Mouse (Mus musculus) kidney, embryonic 16.5 days (tissue): ENCODE results near the gene Pcnx4. TPM values are rescaled to one million over a fixed set of nuclear protein-coding genes. Genes with fewer than 3 reads are reported as not detected.
"Not testable (repeated sequence)": the region's sequence is repeated elsewhere in the genome, so short reads cannot be mapped to it uniquely, and the experiment has no call there.

Experiments
- ATAC-seq: fragments of 200-750 bp; cut with Nextera tagmentation; 2 replicates; pipeline ENCODE4 v1.8.0; 2017; ENCODE audit warnings: moderate TSS enrichment; ENCODE audit not compliant: low FRiP score, low TSS enrichment
- H3K27ac ChIP-seq: fragments of 300-500 bp; sonication (generic); 2 replicates; pipeline ENCODE4 v1.5.1; 2014; ENCODE audit warnings: low read length
- H3K27me3 ChIP-seq: fragments of 300-500 bp; sonication (generic); 2 replicates; pipeline ENCODE4 v1.6.1; 2014; ENCODE audit warnings: low read length, control low read depth, mixed read lengths; ENCODE audit not compliant: insufficient read depth
- H3K36me3 ChIP-seq: fragments of 300-500 bp; sonication (generic); 2 replicates; pipeline ENCODE4 v1.6.1; 2014; ENCODE audit warnings: low read length, control low read depth, mixed read lengths; ENCODE audit not compliant: insufficient read depth
- H3K4me1 ChIP-seq: fragments of 300-500 bp; sonication (generic); 2 replicates; pipeline ENCODE4 v1.6.1; 2014; ENCODE audit warnings: low read length, control low read depth, mixed read lengths; ENCODE audit not compliant: insufficient read depth
- H3K4me2 ChIP-seq: fragments of 300-500 bp; sonication (generic); replicated peaks from 2 replicates; pipeline ENCODE4 v1.6.1; 2014; ENCODE audit warnings: low read depth, low read length
- H3K4me3 ChIP-seq: fragments of 300-500 bp; sonication (generic); 2 replicates; pipeline ENCODE4 v1.5.1; 2014; ENCODE audit warnings: mild to moderate bottlenecking, low read length
- H3K9ac ChIP-seq: fragments of 300-500 bp; sonication (generic); replicated peaks from 2 replicates; pipeline ENCODE4 v1.6.1; 2014; ENCODE audit warnings: low read length
- H3K9me3 ChIP-seq: fragments of 300-500 bp; sonication (generic); 2 replicates; pipeline ENCODE4 v1.6.1; 2016; ENCODE audit warnings: low read length, control low read depth
- WGBS: fragments of 180-500 bp; shearing (Covaris S2); extraction: QIAGEN DNeasy Blood & Tissue Kit; methylation state at CpG from one replicate; pipeline ENCODE4 v1.1.7; 2014; 5-methylcytosine and 5-hydroxymethylcytosine counted together
- polyA plus RNA-seq: library from polyadenylated mRNA; unstranded; fragments of >200 nt; fragmentation: Nextera tagmentation; extraction: Ambion mirVana; gene quantifications from 2 replicates; pipeline ENCODE4 v1.2.1, GENCODE M21; 2015

The Pcnx4 gene
- polyA plus RNA-seq, 1 experiment from 2014 or later, result 10.5 TPM

- no peaks in the 10 kb centered on the region for H3K9me3 ChIP-seq
- no peak overlapping the region for H3K4me2 ChIP-seq
- no peak overlapping the region for H3K27ac ChIP-seq
- no peak overlapping the region for H3K4me3 ChIP-seq
- WGBS, result 94% methylated on average over 2 of the region's 2 CpGs
- ATAC-seq, result no peak
- no peaks in the 10 kb centered on the region for H3K4me1 ChIP-seq
- H3K9ac ChIP-seq, result no peak overlapping the region
- no peaks in the 10 kb centered on the region for H3K27me3 ChIP-seq
- no peaks in the 10 kb centered on the region for H3K36me3 ChIP-seq
Observed at GRCm38 (mm10) chr12:72583099-72583498, 46.9 kb downstream of the Pcnx4 start.

GRCm38 (mm10) chr12:72585339-72585738 is 49.2 kb downstream of the Pcnx4 start:
- no peak for ATAC-seq

DNA sequence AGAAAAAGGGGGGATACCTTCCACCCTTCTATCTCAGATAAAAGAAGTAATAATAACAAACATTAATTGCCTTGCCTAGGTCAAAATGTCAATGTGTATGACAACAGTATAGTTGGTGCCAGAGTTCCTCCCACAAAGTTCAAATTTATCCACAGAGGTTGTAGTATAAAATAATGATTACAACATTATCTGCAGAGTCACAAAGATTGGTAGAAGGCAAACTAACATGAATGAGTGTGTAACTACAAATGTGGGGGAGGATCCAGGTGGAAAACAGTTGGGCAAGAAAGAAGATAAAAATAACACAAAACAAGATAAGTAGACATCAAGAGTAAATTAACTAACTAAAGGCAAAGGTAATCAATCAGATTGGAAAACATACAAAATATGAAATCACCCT is 56.8 kb downstream of the Pcnx4 start:
- no peaks in the 10 kb centered on the region for H3K36me3 ChIP-seq
- no peak overlapping the region for H3K27ac ChIP-seq
- H3K4me3 ChIP-seq, result no peak overlapping the region
- no peak overlapping the region for H3K9ac ChIP-seq
- no peak for ATAC-seq
- no peaks in the 10 kb centered on the region for H3K9me3 ChIP-seq
- no peaks in the 10 kb centered on the region for H3K4me1 ChIP-seq
- H3K4me2 ChIP-seq, result no peak overlapping the region
- no peaks in the 10 kb centered on the region for H3K27me3 ChIP-seq

More at GRCm38 (mm10) chr12:72585339-72585738, 49.2 kb downstream of the Pcnx4 start:
- Histone ChIP-seq H3K27ac (no peak overlapping the region), H3K36me3 (no peaks in the 10 kb centered on the region), H3K4me1 (no peaks in the 10 kb centered on the region), H3K9ac (no peak overlapping the region), H3K4me2 (no peak overlapping the region), H3K27me3 (no peaks in the 10 kb centered on the region), H3K4me3 (no peak overlapping the region), H3K9me3 (no peaks in the 10 kb centered on the region)
- WGBS, result 91% methylated on average over 1 of the region's 1 CpGs

DNA sequence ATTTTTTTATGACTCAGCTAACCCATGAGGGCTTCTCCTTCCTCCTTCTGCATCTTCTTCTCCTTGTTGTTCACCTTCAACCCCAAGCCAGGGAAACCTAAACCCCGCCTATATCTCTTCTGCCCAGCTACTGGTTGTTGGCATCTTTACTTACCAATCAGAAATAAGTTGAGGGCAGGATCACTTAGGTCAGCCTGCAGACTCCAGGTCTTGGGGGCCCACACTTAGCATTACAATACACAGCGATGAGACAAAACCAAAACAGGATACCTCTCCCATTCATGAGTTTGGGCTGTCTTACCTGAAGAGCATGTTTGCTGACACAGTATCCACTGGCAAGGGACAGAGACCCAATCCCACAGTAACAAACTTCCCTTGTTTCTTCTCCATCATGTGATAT is 57.8 kb downstream of the Pcnx4 start:
- Histone ChIP-seq H3K4me1 (no peaks in the 10 kb centered on the region), H3K9ac (no peak overlapping the region), H3K9me3 (no peaks in the 10 kb centered on the region), H3K4me3 (no peak overlapping the region), H3K36me3 (no peaks in the 10 kb centered on the region), H3K27me3 (no peaks in the 10 kb centered on the region), H3K27ac (no peak overlapping the region), H3K4me2 (no peak overlapping the region)
- no peak for ATAC-seq
- WGBS, result 76% methylated on average over 2 of the region's 2 CpGs

GRCm38 (mm10) chr12:72598731-72599130 is 62.5 kb downstream of the Pcnx4 start:
- 95% methylated on average over 2 of the region's 2 CpGs for whole genome bisulfite sequencing
- not testable (repeated sequence) for H3K9me3 ChIP-seq, H3K27ac ChIP-seq, ATAC-seq, H3K4me2 ChIP-seq, H3K36me3 ChIP-seq, H3K9ac ChIP-seq, H3K4me1 ChIP-seq, H3K4me3 ChIP-seq, H3K27me3 ChIP-seq

GRCm38 (mm10) chr12:72612053-72612452 is 75.9 kb downstream of the Pcnx4 start:
- Histone ChIP-seq H3K27me3 (no peaks in the 10 kb centered on the region), H3K9me3 (0 out of 2 replicates have a peak, but pooled peaks cover 2% of the 10 kb centered on the region), H3K4me1 (no peaks in the 10 kb centered on the region), H3K9ac (no peak overlapping the region), H3K4me3 (no peak overlapping the region), H3K36me3 (no peaks in the 10 kb centered on the region), H3K27ac (no peak overlapping the region), H3K4me2 (no peak overlapping the region)
- 90% methylated on average over 3 of the region's 3 CpGs for WGBS
- ATAC-seq, result no peak

DNA sequence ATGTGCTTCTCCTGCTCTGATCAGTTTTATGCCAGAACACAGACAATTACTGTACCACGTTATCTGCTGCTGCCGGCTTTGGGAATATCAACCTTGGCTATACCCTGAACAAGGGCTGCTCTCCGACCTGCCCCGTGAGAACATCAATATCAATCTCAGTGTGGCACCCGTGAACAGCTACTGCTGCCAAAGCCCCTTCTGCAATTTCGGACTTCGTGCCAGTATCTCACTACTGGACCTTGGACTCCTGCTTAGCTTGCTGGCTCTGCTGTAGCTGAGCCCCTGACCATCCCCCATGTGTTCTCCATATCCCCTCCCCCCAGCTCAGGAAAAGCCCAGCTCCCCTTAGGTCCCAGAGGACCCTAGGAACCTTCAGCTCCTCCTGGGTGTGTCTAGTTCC is 84.7 kb downstream of the Pcnx4 start:
- Histone ChIP-seq H3K27ac (no peak overlapping the region), H3K9ac (no peak overlapping the region), H3K9me3 (no peaks in the 10 kb centered on the region), H3K27me3 (no peaks in the 10 kb centered on the region), H3K4me1 (no peaks in the 10 kb centered on the region), H3K36me3 (no peaks in the 10 kb centered on the region), H3K4me3 (no peak overlapping the region), H3K4me2 (no peak overlapping the region)
- ATAC-seq, result no peak
- WGBS, result 89% methylated on average over 7 of the region's 7 CpGs

- no peak overlapping the region for H3K27ac ChIP-seq
- H3K9ac ChIP-seq, result no peak overlapping the region
- WGBS, result 72% methylated on average over 1 of the region's 1 CpGs
- no peak for ATAC-seq
- no peaks in the 10 kb centered on the region for H3K27me3 ChIP-seq
- no peaks in the 10 kb centered on the region for H3K36me3 ChIP-seq
- H3K4me1 ChIP-seq, result no peaks in the 10 kb centered on the region
- no peaks in the 10 kb centered on the region for H3K9me3 ChIP-seq
- H3K4me3 ChIP-seq, result no peak overlapping the region
- no peak overlapping the region for H3K4me2 ChIP-seq
Observed at GRCm38 (mm10) chr12:72621441-72621840, 85.3 kb downstream of the Pcnx4 start.

DNA sequence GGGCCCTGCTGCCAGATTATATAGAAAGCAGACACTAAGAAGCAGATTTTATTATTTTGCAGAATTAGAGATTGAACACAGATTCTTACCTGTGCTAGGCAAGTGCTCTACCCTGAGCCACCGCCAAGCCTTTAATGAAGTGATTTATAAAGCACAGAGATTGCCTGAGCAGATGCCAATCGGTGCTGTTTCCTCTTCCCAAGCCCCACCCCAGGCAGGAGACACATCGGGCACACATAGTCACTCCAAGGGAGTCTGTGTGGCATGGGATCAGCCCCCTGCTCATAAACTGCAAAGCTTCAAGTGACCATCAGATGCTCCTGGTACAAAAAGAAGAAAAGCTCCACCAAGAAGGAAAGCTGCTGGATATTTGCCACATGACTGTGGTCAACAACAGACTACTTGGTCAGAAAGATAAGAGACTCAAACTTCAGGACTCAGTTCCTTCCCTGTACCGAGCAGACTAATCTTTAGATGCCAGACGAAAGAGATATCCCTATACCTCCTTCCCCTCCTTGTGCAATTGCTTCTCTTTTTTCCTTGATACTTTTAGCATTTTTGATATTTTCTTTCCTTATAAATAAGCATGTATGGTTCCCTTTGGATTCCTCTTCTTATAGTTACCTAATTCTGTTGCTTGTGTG is 86.8 kb downstream of the Pcnx4 start:
- Histone ChIP-seq H3K27ac (no peak overlapping the region), H3K9me3 (no peaks in the 10 kb centered on the region), H3K4me2 (no peak overlapping the region), H3K36me3 (no peaks in the 10 kb centered on the region), H3K4me3 (no peak overlapping the region), H3K27me3 (no peaks in the 10 kb centered on the region), H3K4me1 (no peaks in the 10 kb centered on the region), H3K9ac (no peak overlapping the region)
- no peak for ATAC-seq
- 84% methylated on average over 5 of the region's 5 CpGs for WGBS

GRCm38 (mm10) chr12:72628751-72629150 is 92.6 kb downstream of the Pcnx4 start:
- Histone ChIP-seq H3K4me2 (no peak overlapping the region), H3K9ac (no peak overlapping the region), H3K27ac (no peak overlapping the region), H3K9me3 (no peaks in the 10 kb centered on the region), H3K4me3 (no peak overlapping the region), H3K36me3 (no peaks in the 10 kb centered on the region), H3K4me1 (no peaks in the 10 kb centered on the region), H3K27me3 (no peaks in the 10 kb centered on the region)
- no peak for ATAC-seq
- 91% methylated on average over 7 of the region's 7 CpGs for WGBS
